ENCODE assay signal across 12 mouse cellular contexts in the genomic region with DNA sequence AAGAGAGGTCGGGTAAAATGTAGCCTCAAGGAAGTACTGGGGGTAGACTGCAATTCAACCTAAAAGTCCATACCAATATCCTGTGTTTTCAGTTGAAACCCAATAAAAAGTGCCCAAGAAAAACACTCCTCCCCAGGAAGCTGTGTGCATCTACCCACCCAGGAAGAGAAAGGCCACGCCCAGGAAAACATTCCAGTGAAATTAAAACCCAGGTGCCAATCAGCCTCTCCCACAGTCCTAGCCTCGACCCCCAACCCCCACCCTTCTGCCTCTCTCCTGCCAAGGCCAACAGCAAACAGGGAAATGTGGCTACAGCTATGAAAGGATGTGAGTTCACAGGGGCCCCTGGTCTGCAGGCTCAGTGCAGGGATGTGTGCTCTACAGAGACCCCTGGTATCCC.
"Had no signal": no experiment of that assay in that cellular context is flagged by ENCODE, and none has a peak within 500 bp of the region (broad histone marks: within the 10 kb centered on the region; RNA-seq: fewer than 3 reads in every experiment).

No protein-coding gene starts in this region.

- H3K9ac ChIP-seq: liver, embryonic 13.5 days; liver, postnatal 0 days; lung, embryonic 15.5 days; neural tube, embryonic 15.5 days had no signal

- H3K4me3 ChIP-seq: liver, embryonic 13.5 days; lung, embryonic 15.5 days; midbrain, embryonic 10.5 days; myocyte; neural tube, embryonic 15.5 days had no signal

- DNase-seq: kidney, adult 2 months; liver, embryonic 13.5 days; liver, postnatal 0 days; midbrain, embryonic 14.5 days; right cerebral cortex, adult 18-20 months had no signal

- ATAC-seq: hindbrain, embryonic 16.5 days; inflammation-experienced regulatory T-cells, adult 6 months; liver, postnatal 0 days had no signal

- H3K27me3 ChIP-seq: liver, embryonic 13.5 days; lung, embryonic 15.5 days had no signal

- H3K4me1 ChIP-seq: neural tube, embryonic 15.5 days had no signal

- H3K4me2 ChIP-seq: liver, embryonic 13.5 days; lung, embryonic 15.5 days; neural tube, embryonic 15.5 days had no signal

- H3K36me3 ChIP-seq: liver, embryonic 13.5 days; lung, embryonic 15.5 days; midbrain, embryonic 10.5 days; neural tube, embryonic 15.5 days had no signal

- H3K27ac ChIP-seq: liver, embryonic 13.5 days; lung, embryonic 15.5 days; midbrain, embryonic 10.5 days; neural tube, embryonic 15.5 days; stomach, postnatal 0 days had no signal

- H3K9me3 ChIP-seq: liver, embryonic 13.5 days; lung, embryonic 15.5 days; midbrain, embryonic 10.5 days; neural tube, embryonic 15.5 days had no signal
